Mouse (Mus musculus) layer of hippocampus, adult 8-10 months (tissue): ENCODE data around the gene Alg6. TPM values are rescaled to one million over a fixed set of nuclear protein-coding genes. Genes with fewer than 3 reads are reported as not detected.

Experiments used
- total RNA-seq, 4 experiments: library from RNA; stranded (reverse); gene quantifications; 2 replicates each; pipeline ENCODE4 v1.2.4; 2022

Gene Alg6
- total RNA-seq, 4 experiments from 2014 or later = 8.8 to 12.8 (median 12.1) TPM

Other genes with a start within 250 kb of the Alg6 start
- gene Foxd3, start 59.4 kb upstream of the Alg6 start, total RNA-seq = not detected
- gene Efcab7, start 113.5 kb downstream of the Alg6 start, total RNA-seq = 10 to 100 TPM in 2 of 4 experiments, 1 to 10 TPM in 2; 8.7 to 12.0 (median 10.6) TPM
- gene Pgm1, start 213.8 kb downstream of the Alg6 start, total RNA-seq = 10 to 100 TPM; 61.5 to 70.0 (median 67.4) TPM
- 1 to 10 TPM; 3.5 to 7.3 (median 5.3) TPM for gene Itgb3bp, start 214.1 kb downstream of the Alg6 start, total RNA-seq